ENCODE assay signal across 15 mouse cellular contexts in the genomic region with DNA sequence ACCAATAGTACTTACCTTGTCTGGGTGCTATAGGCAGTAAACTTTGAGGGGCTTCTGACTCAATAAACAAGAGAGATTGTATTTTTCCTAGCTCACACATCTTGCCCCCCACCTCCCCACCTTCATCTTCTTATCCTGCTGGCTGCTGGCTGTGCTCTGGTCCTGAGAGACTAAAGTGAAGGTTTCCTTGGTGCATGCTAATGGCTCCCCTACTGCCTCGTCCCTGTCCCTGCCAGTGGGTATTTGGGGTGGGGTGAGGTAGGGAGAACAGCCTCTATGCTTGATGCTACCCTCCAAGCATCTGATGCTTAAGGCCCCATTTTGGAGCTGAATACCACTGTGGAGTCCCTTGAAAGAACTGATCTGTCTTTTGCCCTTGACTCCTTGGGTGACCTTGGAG. TPM values are rescaled to one million over a fixed set of nuclear protein-coding genes. Genes with fewer than 3 reads are reported as not detected.
"Had no signal": no experiment of that assay in that cellular context is flagged by ENCODE, and none has a peak within 500 bp of the region (broad histone marks: within the 10 kb centered on the region; RNA-seq: fewer than 3 reads in every experiment).

No protein-coding gene starts in this region.

- ATAC-seq: intestine, embryonic 16.5 days; liver, embryonic 12.5 days had no signal

- H3K9me3 ChIP-seq: kidney, embryonic 15.5 days; limb, embryonic 15.5 days; liver, embryonic 12.5 days; lung, embryonic 15.5 days; megakaryocyte, embryonic 14.5 days; midbrain, embryonic 12.5 days had no signal

- H3K36me3 ChIP-seq: limb, embryonic 15.5 days; liver, embryonic 12.5 days; midbrain, embryonic 12.5 days had no signal

- H3K9ac ChIP-seq: kidney, embryonic 15.5 days; limb, embryonic 15.5 days; liver, embryonic 12.5 days; lung, embryonic 15.5 days; midbrain, embryonic 12.5 days had no signal

- H3K4me3 ChIP-seq: liver, embryonic 12.5 days had no signal

- H3K27ac ChIP-seq: kidney, embryonic 15.5 days; limb, embryonic 15.5 days; liver, embryonic 12.5 days; lung, embryonic 15.5 days; macrophage; midbrain, embryonic 12.5 days had no signal

RNA-seq across cellular contexts. Expression of gene Chrm4, which starts 2.3 kb away (rescaled TPM):
- polyA plus RNA-seq: lung, embryonic 15.5 days; macrophage; stomach, embryonic 14.5 days had no signal

RNA-seq across cellular contexts. Expression of gene Gm9821, which starts 20.8 kb away (rescaled TPM):
- total RNA-seq: layer of hippocampus, postnatal 10 days; left cerebral cortex, adult 18-20 months; left cerebral cortex, postnatal 25 days had no signal
- polyA plus RNA-seq: kidney, adult 2 months; large intestine, adult 2 months; testis, adult 2 months had no signal
